Mouse (Mus musculus) ES-Bruce4 (cell line): ENCODE results near the gene Gnai3. TPM values are rescaled to one million over a fixed set of nuclear protein-coding genes. Genes with fewer than 3 reads are reported as not detected.

Experiments
- H3K27ac ChIP-seq: 2 replicates; pipeline ENCODE4 v1.5.1; 2012; ENCODE audit warnings: low read length, inconsistent platforms; ENCODE audit not compliant: insufficient read depth
- H3K27me3 ChIP-seq: 2 replicates; pipeline ENCODE4 v1.6.1; 2012; ENCODE audit warnings: mild to moderate bottlenecking, low read length, inconsistent platforms; ENCODE audit not compliant: control insufficient read depth, poor library complexity, insufficient read depth, severe bottlenecking
- H3K36me3 ChIP-seq: 2 replicates; pipeline ENCODE4 v1.6.1; 2012; ENCODE audit warnings: inconsistent platforms, mild to moderate bottlenecking, low read length, moderate library complexity; ENCODE audit not compliant: control insufficient read depth, poor library complexity, insufficient read depth, severe bottlenecking
- H3K4me1 ChIP-seq: one replicate; pipeline ENCODE4 v1.8.1; 2011; ENCODE audit warnings: low read length; ENCODE audit not compliant: control insufficient read depth, insufficient read depth
- H3K4me3 ChIP-seq: 2 replicates; pipeline ENCODE4 v1.5.1; 2011; ENCODE audit warnings: low read depth, mild to moderate bottlenecking, low read length
- H3K9ac ChIP-seq: 2 replicates; pipeline ENCODE4 v1.6.1; 2012; ENCODE audit warnings: low read depth, mild to moderate bottlenecking, inconsistent platforms; ENCODE audit not compliant: poor library complexity, severe bottlenecking
- H3K9me3 ChIP-seq: replicated peaks from 2 replicates; pipeline ENCODE4 v1.6.1; 2012; ENCODE audit warnings: mild to moderate bottlenecking, low read length, inconsistent platforms; ENCODE audit not compliant: control insufficient read depth, poor library complexity, insufficient read depth, severe bottlenecking
- CTCF ChIP-seq: IDR thresholded peaks from one replicate; pipeline ENCODE4 v1.8.1; 2011; ENCODE audit warnings: low read depth, low read length
- EP300 ChIP-seq: IDR thresholded peaks from 2 replicates; pipeline ENCODE4 v1.6.1; 2011; ENCODE audit warnings: low read depth, low read length; ENCODE audit not compliant: insufficient read depth
- POLR2A ChIP-seq: IDR thresholded peaks from one replicate; pipeline ENCODE4 v1.8.1; 2011; ENCODE audit warnings: low read length; ENCODE audit not compliant: insufficient read depth
- polyA plus RNA-seq: library from polyadenylated mRNA; stranded (reverse); fragments of >200 nt; gene quantifications from 2 replicates; pipeline ENCODE4 v1.2.4, GENCODE M21; 2011; ENCODE audit warnings: low read depth; ENCODE audit not compliant: missing spikeins, insufficient read depth, insufficient read length

The Gnai3 gene
- polyA plus RNA-seq, 1 experiment: 127 TPM

DNA sequence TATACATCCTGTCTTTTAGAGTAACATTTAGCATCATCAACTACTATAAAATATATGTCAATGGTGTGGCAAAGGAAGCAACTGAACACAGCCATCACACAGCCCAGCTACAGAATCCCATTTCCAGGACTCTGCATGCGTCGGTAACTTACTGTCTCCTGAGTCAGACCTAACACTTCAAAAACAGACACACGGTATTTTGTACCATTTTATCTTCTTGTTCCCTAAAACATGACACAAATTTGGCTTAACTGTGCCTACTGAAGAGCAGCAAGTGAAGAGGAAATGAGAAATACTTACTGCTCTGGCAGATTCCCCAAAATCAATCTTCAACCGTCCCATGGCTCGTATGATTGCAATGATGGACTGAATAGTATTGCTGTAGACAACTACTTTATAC lies 22.7 kb downstream of the Gnai3 start:
- TF ChIP-seq CTCF (no peak), EP300 (no peak), POLR2A (no peak)
- H3K27me3 ChIP-seq: no peaks in the 10 kb centered on the region
- H3K9me3 ChIP-seq: no peaks in the 10 kb centered on the region
- H3K27ac ChIP-seq: no peak overlapping the region
- peaks cover 21% of the 10 kb centered on the region for H3K36me3 ChIP-seq
- no peak overlapping the region for H3K9ac ChIP-seq
- no peaks in the 10 kb centered on the region for H3K4me1 ChIP-seq
- no peak overlapping the region for H3K4me3 ChIP-seq

GRCm38 (mm10) chr3:108121101-108121500 lies 24.8 kb downstream of the Gnai3 start:
- Histone ChIP-seq H3K27me3 (no peaks in the 10 kb centered on the region), H3K27ac (no peak overlapping the region), H3K9ac (no peak overlapping the region), H3K4me3 (no peak overlapping the region), H3K9me3 (no peaks in the 10 kb centered on the region), H3K4me1 (no peaks in the 10 kb centered on the region), H3K36me3 (peaks cover 31% of the 10 kb centered on the region)
- TF ChIP-seq CTCF: no peak
- no peak for TF ChIP-seq POLR2A
- no peak for TF ChIP-seq EP300

DNA sequence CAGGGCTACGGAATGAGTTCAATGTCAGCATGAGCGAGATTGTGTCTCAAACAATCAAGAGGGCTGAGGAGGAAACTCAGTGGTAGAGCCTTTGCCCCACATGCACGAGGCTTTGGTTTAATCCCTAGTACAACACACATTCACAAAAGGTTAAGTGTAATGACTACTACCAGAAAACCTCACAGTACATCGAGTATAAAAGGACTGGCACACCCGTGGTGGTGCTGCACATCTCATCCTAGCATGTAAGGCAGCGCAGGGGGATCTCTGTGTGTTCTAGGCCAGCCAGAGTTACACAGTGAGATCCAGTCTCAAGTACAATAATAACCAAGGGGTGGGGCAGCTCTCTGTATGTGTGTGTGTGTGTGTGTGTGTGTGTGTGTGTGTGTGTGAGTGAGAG lies 28.5 kb downstream of the Gnai3 start:
- Histone ChIP-seq H3K36me3 (peaks cover 31% of the 10 kb centered on the region), H3K27ac (no peak overlapping the region), H3K9ac (no peak overlapping the region), H3K9me3 (no peaks in the 10 kb centered on the region), H3K4me1 (no peaks in the 10 kb centered on the region), H3K27me3 (no peaks in the 10 kb centered on the region), H3K4me3 (no peak overlapping the region)
- TF ChIP-seq EP300 (no peak), POLR2A (no peak), CTCF (no peak)

- H3K9me3 ChIP-seq: no peaks in the 10 kb centered on the region
- no peak for TF ChIP-seq CTCF
- no peak for TF ChIP-seq EP300
- no peak for TF ChIP-seq POLR2A
- H3K27me3 ChIP-seq: no peaks in the 10 kb centered on the region
- no peak overlapping the region for H3K9ac ChIP-seq
- H3K27ac ChIP-seq: no peak overlapping the region
- no peaks in the 10 kb centered on the region for H3K4me1 ChIP-seq
- peaks cover 34% of the 10 kb centered on the region for H3K36me3 ChIP-seq
- H3K4me3 ChIP-seq: no peak overlapping the region
These were observed 32.2 kb downstream of the Gnai3 start for GRCm38 (mm10) chr3:108113591-108114289.

DNA sequence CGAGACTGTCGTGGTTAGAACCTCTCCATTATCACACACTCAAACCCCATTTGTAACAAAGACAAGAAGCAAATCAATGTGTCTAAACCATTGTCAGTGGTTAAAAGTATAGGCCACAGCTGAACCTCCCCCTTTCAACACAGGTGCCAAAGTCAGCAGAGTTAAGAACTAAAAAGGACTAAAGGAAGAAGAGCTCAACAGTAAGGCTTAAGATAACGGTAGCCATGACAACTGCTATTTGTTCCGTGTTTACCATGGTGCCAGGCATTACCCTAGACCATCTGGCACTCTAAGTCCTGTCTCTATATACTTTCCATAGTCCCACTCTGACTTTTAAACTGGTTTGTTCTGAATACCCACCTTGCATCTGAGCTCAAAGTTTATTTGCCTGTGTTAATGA lies 33.3 kb downstream of the Gnai3 start:
- peaks cover 37% of the 10 kb centered on the region for H3K36me3 ChIP-seq
- no peaks in the 10 kb centered on the region for H3K27me3 ChIP-seq
- no peaks in the 10 kb centered on the region for H3K4me1 ChIP-seq
- H3K4me3 ChIP-seq: no peak overlapping the region
- H3K9ac ChIP-seq: no peak overlapping the region
- H3K9me3 ChIP-seq: no peaks in the 10 kb centered on the region
- TF ChIP-seq EP300 (no peak), POLR2A (no peak), CTCF (no peak)
- H3K27ac ChIP-seq: no peak overlapping the region

DNA sequence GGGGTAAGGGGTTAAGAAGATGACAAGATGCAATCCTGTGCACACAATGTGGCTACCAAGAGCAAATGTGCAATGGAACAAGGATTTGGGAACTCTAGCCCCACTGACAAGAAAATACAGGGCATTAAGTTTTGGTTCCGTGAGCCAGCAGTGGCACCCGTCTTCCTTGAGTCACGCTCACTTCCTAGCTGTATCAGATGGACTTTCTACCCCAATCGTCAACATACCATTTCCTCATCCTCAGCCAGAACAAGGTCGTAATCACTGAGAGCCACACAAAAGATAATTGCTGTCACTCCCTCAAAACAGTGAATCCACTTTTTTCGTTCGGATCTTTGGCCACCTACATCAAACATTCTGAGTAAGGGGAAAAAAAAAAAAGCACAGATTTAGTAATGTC lies 33.7 kb downstream of the Gnai3 start:
- Histone ChIP-seq H3K27me3 (no peaks in the 10 kb centered on the region), H3K9ac (no peak overlapping the region), H3K36me3 (peaks cover 36% of the 10 kb centered on the region), H3K9me3 (no peaks in the 10 kb centered on the region), H3K4me3 (no peak overlapping the region), H3K27ac (no peak overlapping the region), H3K4me1 (no peaks in the 10 kb centered on the region)
- TF ChIP-seq EP300: no peak
